Mouse (Mus musculus): ENCODE results near the gene Lmf2. TPM values are rescaled to one million over a fixed set of nuclear protein-coding genes. Genes with fewer than 3 reads are reported as not detected.

Lmf2 gene
- polyA plus RNA-seq, 1 experiment from 2014 or later: 43.7 TPM

DNA sequence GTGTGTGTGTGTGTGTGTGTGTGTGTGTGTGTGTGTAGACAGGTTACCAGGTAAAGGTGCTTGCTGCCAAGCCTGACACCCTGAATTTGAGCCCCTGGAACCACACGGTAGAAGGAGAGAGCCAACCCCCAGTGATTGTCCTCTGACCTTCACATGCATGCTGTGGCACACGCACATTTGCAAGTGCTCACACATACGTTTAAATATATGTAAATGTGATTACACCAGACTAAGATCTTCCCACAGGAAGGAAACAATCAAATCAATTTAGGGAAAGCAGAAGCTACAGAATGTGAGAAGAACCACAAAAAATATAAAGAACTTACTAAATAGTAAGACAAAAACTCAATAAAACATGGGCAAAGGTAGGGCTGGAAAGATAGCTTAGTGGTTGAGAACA is 15.3 kb downstream of the Lmf2 start:
- DNase-seq (ENCODE audit: low spot score) (no peak), ATAC-seq (replicated peaks; ENCODE audit: low FRiP score) (no peak)
- H3K9ac ChIP-seq (ENCODE audit: low read length): no peak overlapping the region
- H3K9me3 ChIP-seq (ENCODE audit: control insufficient read depth, low read length): no peaks in the 10 kb centered on the region
- no peaks in the 10 kb centered on the region for H3K27me3 ChIP-seq (ENCODE audit: control insufficient read depth, insufficient read depth, low read length)
- no peak overlapping the region for H3K4me3 ChIP-seq (ENCODE audit: low read depth, low read length)
- no peaks in the 10 kb centered on the region for H3K36me3 ChIP-seq (ENCODE audit: control insufficient read depth, insufficient read depth, low read length)
- H3K4me2 ChIP-seq (ENCODE audit: low read depth, low read length, severe bottlenecking): no peak overlapping the region
- H3K27ac ChIP-seq (ENCODE audit: low read depth, low read length): no peak overlapping the region
- 86% methylated on average over 3 of the region's 3 CpGs for WGBS
- no peaks in the 10 kb centered on the region for H3K4me1 ChIP-seq (replicated peaks; ENCODE audit: control insufficient read depth, insufficient read depth, low read length)

DNA sequence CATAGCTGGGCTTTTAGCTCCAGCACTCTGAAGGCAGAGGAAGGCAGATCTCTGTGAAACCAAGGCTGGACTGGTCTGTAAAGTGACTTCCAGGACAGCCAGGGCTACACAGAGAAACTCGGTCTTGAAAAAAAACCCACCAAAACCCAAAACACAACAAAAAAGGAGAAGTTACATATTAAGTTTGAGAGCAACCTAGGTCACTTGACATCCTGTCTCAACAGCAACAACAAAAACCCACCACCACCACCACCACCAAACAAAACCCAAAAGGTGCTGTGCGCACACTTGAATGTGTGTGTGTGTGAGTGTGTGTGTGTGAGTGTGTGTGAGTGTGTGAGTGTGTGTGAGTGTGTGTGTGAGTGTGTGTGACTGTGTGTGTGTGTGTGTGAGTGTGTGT is 15.8 kb downstream of the Lmf2 start:
- DNase-seq (ENCODE audit: low spot score) (no peak), ATAC-seq (replicated peaks; ENCODE audit: low FRiP score) (no peak)
- no peak overlapping the region for H3K27ac ChIP-seq (ENCODE audit: low read depth, low read length)
- no peak overlapping the region for H3K9ac ChIP-seq (ENCODE audit: low read length)
- H3K27me3 ChIP-seq (ENCODE audit: control insufficient read depth, insufficient read depth, low read length): no peaks in the 10 kb centered on the region
- H3K4me1 ChIP-seq (replicated peaks; ENCODE audit: control insufficient read depth, insufficient read depth, low read length): no peaks in the 10 kb centered on the region
- no peaks in the 10 kb centered on the region for H3K36me3 ChIP-seq (ENCODE audit: control insufficient read depth, insufficient read depth, low read length)
- WGBS: 91% methylated on average over 2 of the region's 2 CpGs
- no peaks in the 10 kb centered on the region for H3K9me3 ChIP-seq (ENCODE audit: control insufficient read depth, low read length)
- H3K4me2 ChIP-seq (ENCODE audit: low read depth, low read length, severe bottlenecking): no peak overlapping the region
- H3K4me3 ChIP-seq (ENCODE audit: low read depth, low read length): no peak overlapping the region

DNA sequence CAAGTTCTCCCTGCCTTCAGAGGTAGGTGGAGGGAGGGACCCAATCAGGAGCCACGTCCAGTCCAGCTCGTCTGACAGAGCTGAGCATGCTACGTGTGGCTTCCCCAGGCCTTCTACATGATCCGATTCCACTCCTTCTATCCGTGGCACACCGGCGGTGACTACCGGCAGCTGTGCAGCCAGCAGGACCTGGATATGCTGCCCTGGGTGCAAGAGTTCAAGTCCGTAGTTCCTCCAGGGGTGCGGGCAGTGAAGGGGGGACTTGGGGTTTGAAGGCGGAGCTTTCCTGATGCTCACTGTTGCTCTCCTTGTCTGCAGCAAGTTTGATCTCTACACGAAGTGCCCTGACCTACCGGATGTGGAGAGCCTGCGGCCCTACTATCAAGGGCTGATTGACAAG is 19.0 kb downstream of the Lmf2 start:
- DNase-seq (ENCODE audit: low spot score) (no peak), ATAC-seq (replicated peaks; ENCODE audit: low FRiP score) (no peak)
- H3K27ac ChIP-seq (ENCODE audit: low read depth, low read length): no peak overlapping the region
- H3K9me3 ChIP-seq (ENCODE audit: control insufficient read depth, low read length): no peaks in the 10 kb centered on the region
- no peak overlapping the region for H3K4me3 ChIP-seq (ENCODE audit: low read depth, low read length)
- WGBS: 83% methylated on average over 14 of the region's 14 CpGs
- H3K36me3 ChIP-seq (ENCODE audit: control insufficient read depth, insufficient read depth, low read length): no peaks in the 10 kb centered on the region
- H3K4me1 ChIP-seq (replicated peaks; ENCODE audit: control insufficient read depth, insufficient read depth, low read length): no peaks in the 10 kb centered on the region
- H3K4me2 ChIP-seq (ENCODE audit: low read depth, low read length, severe bottlenecking): no peak overlapping the region
- H3K27me3 ChIP-seq (ENCODE audit: control insufficient read depth, insufficient read depth, low read length): no peaks in the 10 kb centered on the region
- H3K9ac ChIP-seq (ENCODE audit: low read length): no peak overlapping the region

DNA sequence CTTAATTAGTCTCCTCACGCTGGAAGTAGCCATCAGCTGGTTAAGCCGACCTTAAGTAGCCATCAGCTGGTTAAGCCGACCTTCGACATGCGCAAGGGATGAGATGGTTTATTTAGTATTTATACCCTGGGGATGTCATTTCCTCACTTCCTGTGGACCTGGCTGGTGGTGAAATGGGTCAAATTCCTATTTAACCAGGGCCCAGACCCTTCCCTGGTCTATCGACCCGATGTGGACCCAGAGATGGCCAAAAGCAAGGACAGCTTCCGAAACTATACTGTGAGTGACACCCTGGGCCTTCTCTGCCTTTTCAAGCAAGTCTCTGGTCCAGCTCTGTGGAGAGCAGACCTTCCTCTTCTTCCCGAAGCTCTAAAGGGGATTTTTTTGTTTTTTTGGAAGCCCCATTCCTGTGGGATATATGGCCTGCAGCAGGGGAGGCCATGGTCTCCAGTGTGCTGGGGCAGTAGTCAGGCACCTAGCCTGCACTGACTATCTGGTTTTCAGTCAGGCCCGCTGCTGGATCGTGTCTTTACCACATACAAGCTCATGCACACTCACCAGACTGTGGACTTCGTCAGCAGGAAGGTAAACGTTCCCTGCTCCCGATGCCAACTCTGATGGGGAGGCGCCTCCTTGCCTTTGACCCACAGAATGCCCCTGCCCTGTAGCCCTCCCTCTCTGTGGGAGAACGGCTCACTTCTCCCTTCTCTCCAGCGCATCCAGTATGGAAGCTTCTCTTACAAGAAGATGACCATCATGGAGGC is 20.5 kb downstream of the Lmf2 start:
- Histone ChIP-seq H3K27me3 (ENCODE audit: control insufficient read depth, insufficient read depth, low read length) (no peaks in the 10 kb centered on the region), H3K36me3 (ENCODE audit: control insufficient read depth, insufficient read depth, low read length) (no peaks in the 10 kb centered on the region), H3K4me2 (ENCODE audit: low read depth, low read length, severe bottlenecking) (no peak overlapping the region), H3K4me1 (replicated peaks; ENCODE audit: control insufficient read depth, insufficient read depth, low read length) (no peaks in the 10 kb centered on the region), H3K27ac (ENCODE audit: low read depth, low read length) (no peak overlapping the region), H3K4me3 (ENCODE audit: low read depth, low read length) (no peak overlapping the region), H3K9me3 (ENCODE audit: control insufficient read depth, low read length) (no peaks in the 10 kb centered on the region), H3K9ac (ENCODE audit: low read length) (no peak overlapping the region)
- DNase-seq (ENCODE audit: low spot score) (no peak), ATAC-seq (replicated peaks; ENCODE audit: low FRiP score) (no peak)
- WGBS: 84% methylated on average over 17 of the region's 17 CpGs

DNA sequence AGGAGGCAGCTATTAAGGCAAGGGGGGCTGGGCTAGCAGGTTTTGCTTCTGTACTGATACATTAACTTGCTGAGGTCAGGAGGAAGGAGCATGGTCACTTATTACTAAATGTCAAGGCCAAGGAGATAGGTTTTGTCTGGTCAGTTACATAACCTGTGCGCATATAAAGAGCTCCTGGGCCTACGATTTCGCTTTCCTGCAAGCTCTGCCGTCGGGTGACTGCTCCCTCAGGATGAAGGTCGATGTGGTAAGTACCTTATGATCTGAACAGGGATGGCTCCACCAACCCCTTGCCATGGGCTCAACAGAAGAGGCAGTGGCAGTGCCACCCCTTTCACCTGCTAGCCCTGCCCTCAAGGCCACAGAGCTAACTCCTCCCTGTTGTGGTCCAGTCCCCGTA is 21.2 kb downstream of the Lmf2 start, which contains the start of gene Miox:
Miox (plus strand) TSS at position 128 of the 400 bp plus-strand sequence.
- no peak for ATAC-seq (replicated peaks; ENCODE audit: low FRiP score)
- 87% methylated on average over 7 of the region's 7 CpGs for WGBS
- H3K27me3 ChIP-seq (ENCODE audit: control insufficient read depth, insufficient read depth, low read length): no peaks in the 10 kb centered on the region
- H3K9ac ChIP-seq (ENCODE audit: low read length): no peak within 1 kb of the TSS
- DNase-seq (ENCODE audit: low spot score): no peak
- no peaks in the 10 kb centered on the region for H3K9me3 ChIP-seq (ENCODE audit: control insufficient read depth, low read length)
- no peak within 1 kb of the TSS for H3K27ac ChIP-seq (ENCODE audit: low read depth, low read length)
- H3K4me2 ChIP-seq (ENCODE audit: low read depth, low read length, severe bottlenecking): no peak within 1 kb of the TSS
- no peaks in the 10 kb centered on the region for H3K36me3 ChIP-seq (ENCODE audit: control insufficient read depth, insufficient read depth, low read length)
- H3K4me1 ChIP-seq (replicated peaks; ENCODE audit: control insufficient read depth, insufficient read depth, low read length): no peaks in the 10 kb centered on the region
- no peak within 1 kb of the TSS for H3K4me3 ChIP-seq (ENCODE audit: low read depth, low read length)

DNA sequence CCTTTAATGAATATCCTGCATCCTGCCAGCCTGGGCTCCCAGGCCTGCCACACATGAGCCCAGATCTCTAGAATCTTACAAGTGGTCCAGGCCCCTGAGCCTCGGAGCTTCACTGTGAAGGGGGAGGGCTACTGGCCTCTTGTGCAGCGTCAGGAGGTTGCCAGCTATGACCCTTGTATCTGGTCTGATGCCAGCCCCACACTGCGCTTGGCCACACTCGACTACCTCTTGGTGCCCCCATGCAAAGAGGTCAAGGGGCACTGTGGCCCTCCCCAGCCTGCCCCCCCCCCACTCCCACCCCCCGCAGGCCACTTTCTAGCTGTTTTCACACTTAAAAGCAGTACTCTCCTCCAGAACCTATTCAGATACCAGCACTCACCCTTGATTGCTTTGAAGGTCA is 29.0 kb downstream of the Lmf2 start:
- ATAC-seq (replicated peaks; ENCODE audit: low FRiP score): no peak
- Histone ChIP-seq H3K27me3 (ENCODE audit: control insufficient read depth, insufficient read depth, low read length) (peaks cover 2% of the 10 kb centered on the region; the same call in 1 of the 2 replicates), H3K36me3 (ENCODE audit: control insufficient read depth, insufficient read depth, low read length) (no peaks in the 10 kb centered on the region), H3K4me3 (ENCODE audit: low read depth, low read length) (no peak overlapping the region), H3K4me1 (replicated peaks; ENCODE audit: control insufficient read depth, insufficient read depth, low read length) (0 out of 2 replicates have a peak, but pooled peaks cover 2% of the 10 kb centered on the region), H3K9me3 (ENCODE audit: control insufficient read depth, low read length) (no peaks in the 10 kb centered on the region), H3K9ac (ENCODE audit: low read length) (no peak overlapping the region), H3K27ac (ENCODE audit: low read depth, low read length) (no peak overlapping the region), H3K4me2 (ENCODE audit: low read depth, low read length, severe bottlenecking) (no peak overlapping the region)
- DNase-seq (ENCODE audit: low spot score): no peak
- WGBS: 76% methylated on average over 5 of the region's 5 CpGs

DNA sequence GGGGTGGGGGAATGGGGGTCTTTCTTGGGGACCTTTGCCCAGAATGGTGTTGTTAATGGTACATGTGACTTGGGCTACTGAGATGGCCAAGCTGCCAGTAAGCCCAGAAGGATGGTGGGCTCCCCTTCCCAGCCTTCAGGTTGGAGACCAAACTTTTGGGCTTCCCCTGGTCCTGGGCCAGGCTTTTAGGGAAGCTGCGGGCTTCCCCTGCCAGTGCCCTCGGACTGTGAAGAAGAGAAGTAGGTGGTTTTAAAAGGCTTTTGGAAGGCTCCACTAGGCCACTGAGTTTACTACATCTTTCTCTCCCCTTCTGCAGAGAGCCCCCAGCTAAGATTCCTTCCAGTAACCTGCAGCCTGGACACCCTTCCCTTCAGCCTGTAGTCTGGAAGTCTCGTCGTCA is 31.8 kb downstream of the Lmf2 start:
- no peaks in the 10 kb centered on the region for H3K9me3 ChIP-seq (ENCODE audit: control insufficient read depth, low read length)
- H3K27me3 ChIP-seq (ENCODE audit: control insufficient read depth, insufficient read depth, low read length): peaks cover 2% of the 10 kb centered on the region; the same call in 1 of the 2 replicates
- no peak overlapping the region for H3K4me3 ChIP-seq (ENCODE audit: low read depth, low read length)

DNA sequence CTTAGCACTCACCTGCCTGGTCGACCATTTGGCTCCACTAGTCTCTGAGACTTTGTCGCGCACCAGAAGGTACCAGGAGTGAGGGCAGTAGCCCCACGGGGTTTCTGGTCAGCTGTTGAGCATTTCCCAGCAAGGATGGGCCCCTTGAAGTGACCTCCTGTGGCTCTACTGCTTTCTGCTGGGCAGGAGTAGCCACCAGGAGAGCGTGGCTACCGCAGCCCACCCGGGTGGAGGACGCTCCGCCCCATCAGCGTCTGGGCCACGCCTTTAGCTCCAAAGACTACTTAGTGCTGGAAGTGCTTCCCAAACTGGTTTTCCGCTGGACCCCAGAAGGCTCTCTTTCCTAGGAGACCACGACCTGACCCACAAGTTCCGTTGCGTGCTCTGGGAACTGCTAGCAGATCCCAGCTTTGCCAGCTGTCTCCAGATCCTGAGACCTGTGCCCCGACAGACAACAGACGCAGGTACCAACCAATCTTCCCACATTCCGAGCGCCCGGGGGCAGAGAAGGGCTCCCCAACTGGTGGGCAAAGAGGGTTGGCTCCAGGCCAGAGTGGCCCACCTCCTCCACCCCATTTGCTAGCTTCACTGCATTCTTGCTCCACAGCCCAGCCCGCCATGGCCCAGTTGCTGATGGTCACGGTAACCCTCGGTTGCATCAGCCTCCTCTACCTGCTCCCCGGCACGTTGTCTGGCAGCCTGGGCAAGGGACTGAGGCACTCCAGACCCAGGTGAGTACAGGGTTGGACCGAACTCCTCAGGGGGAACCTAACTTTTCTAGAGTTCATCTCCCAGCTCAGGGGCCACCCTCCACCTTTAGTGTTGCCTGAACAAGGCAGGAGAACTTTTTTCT is 32.6 kb downstream of the Lmf2 start, which contains the start of gene Adm2:
Adm2 (plus strand) TSS at position 51 of the 853 bp plus-strand sequence.
- H3K27me3 ChIP-seq (ENCODE audit: control insufficient read depth, insufficient read depth, low read length): peaks cover 2% of the 10 kb centered on the region; the same call in 1 of the 2 replicates
- no peak within 1 kb of the TSS for H3K4me3 ChIP-seq (ENCODE audit: low read depth, low read length)
- H3K9me3 ChIP-seq (ENCODE audit: control insufficient read depth, low read length): no peaks in the 10 kb centered on the region
- no peaks in the 10 kb centered on the region for H3K36me3 ChIP-seq (ENCODE audit: control insufficient read depth, insufficient read depth, low read length)
- WGBS: 7% methylated on average over 26 of the region's 26 CpGs
- ATAC-seq (replicated peaks; ENCODE audit: low FRiP score): no peak
- 0 out of 2 replicates have a peak, but pooled peaks cover 2% of the 10 kb centered on the region for H3K4me1 ChIP-seq (replicated peaks; ENCODE audit: control insufficient read depth, insufficient read depth, low read length)
- DNase-seq (ENCODE audit: low spot score): no peak
- 0 out of 2 replicates have a peak within 1 kb of the TSS, but pooled peaks have one; percentile 21 for H3K9ac ChIP-seq (ENCODE audit: low read length)
- H3K27ac ChIP-seq (ENCODE audit: low read depth, low read length): no peak within 1 kb of the TSS
- H3K4me2 ChIP-seq (ENCODE audit: low read depth, low read length, severe bottlenecking): peak within 1 kb of the TSS; percentile 24

More for the DNA sequence above, 31.8 kb downstream of the Lmf2 start:
- 90% methylated on average over 4 of the region's 4 CpGs for WGBS
- ATAC-seq (replicated peaks; ENCODE audit: low FRiP score) (no peak), DNase-seq (ENCODE audit: low spot score) (no peak)
- Histone ChIP-seq H3K36me3 (ENCODE audit: control insufficient read depth, insufficient read depth, low read length) (no peaks in the 10 kb centered on the region), H3K4me2 (ENCODE audit: low read depth, low read length, severe bottlenecking) (no peak overlapping the region), H3K9ac (ENCODE audit: low read length) (no peak overlapping the region), H3K4me1 (replicated peaks; ENCODE audit: control insufficient read depth, insufficient read depth, low read length) (0 out of 2 replicates have a peak, but pooled peaks cover 2% of the 10 kb centered on the region), H3K27ac (ENCODE audit: low read depth, low read length) (no peak overlapping the region)

Data from forebrain, embryonic 11.5 days (tissue).